Mouse (Mus musculus) heart, adult 2 months (tissue): ENCODE measurements around the gene Impdh2. TPM values are rescaled to one million over a fixed set of nuclear protein-coding genes. Genes with fewer than 3 reads are reported as not detected.
A peak's percentile ranks its signal among the peaks of the same experiment; 100 is the strongest.

Source experiments
- DNase-seq, 2 experiments: peaks; one replicate each; pipeline ENCODE4 v3.0.0; 2021
- H3K27ac ChIP-seq: fragments of 200-600 bp; 2 replicates; pipeline ENCODE4 v1.8.1; 2022
- H3K27me3 ChIP-seq: fragments of 200-500 bp; 2 replicates; pipeline ENCODE4 v1.6.1; 2012; ENCODE audit warnings: mild to moderate bottlenecking, low read length, inconsistent platforms, mixed read lengths; ENCODE audit not compliant: control insufficient read depth, insufficient read depth
- H3K36me3 ChIP-seq: fragments of 200-500 bp; 2 replicates; pipeline ENCODE4 v1.6.1; 2012; ENCODE audit warnings: low read length, inconsistent platforms; ENCODE audit not compliant: control insufficient read depth, insufficient read depth
- H3K4me1 ChIP-seq: fragments of 200-500 bp; 2 replicates; pipeline ENCODE4 v1.6.1; 2011; ENCODE audit warnings: low read length; ENCODE audit not compliant: control insufficient read depth, insufficient read depth
- H3K4me3 ChIP-seq: fragments of 200-600 bp; 2 replicates; pipeline ENCODE4 v1.8.1; 2022
- H3K79me2 ChIP-seq: fragments of 200-500 bp; replicated peaks from 2 replicates; pipeline ENCODE4 v1.6.1; 2012; ENCODE audit warnings: mild to moderate bottlenecking, inconsistent platforms, low read length, moderate library complexity, mixed read lengths; ENCODE audit not compliant: control insufficient read depth, insufficient read depth
- H3K9ac ChIP-seq: fragments of 200-500 bp; 2 replicates; pipeline ENCODE4 v1.6.1; 2012; ENCODE audit warnings: low read depth, mild to moderate bottlenecking, control low read depth, inconsistent platforms, low read length, mixed read lengths
- CTCF ChIP-seq: fragments of 200-600 bp; IDR thresholded peaks from 2 replicates; pipeline ENCODE4 v1.8.1; 2022; ENCODE audit warnings: antibody characterized with exemption, mild to moderate bottlenecking, moderate library complexity
- EP300 ChIP-seq: fragments of 200-500 bp; IDR thresholded peaks from 2 replicates; pipeline ENCODE4 v1.6.1; 2011; ENCODE audit warnings: low read depth, low read length, control low read depth; ENCODE audit not compliant: insufficient read depth
- POLR2A ChIP-seq: fragments of 200-500 bp; IDR thresholded peaks from 2 replicates; pipeline ENCODE4 v1.6.1; 2011; ENCODE audit warnings: mild to moderate bottlenecking, low read depth, low read length, control low read depth; ENCODE audit not compliant: insufficient read depth
- WGBS: fragments of 180-500 bp; shearing (Covaris S2); methylation state at CpG from one replicate; pipeline ENCODE4 v1.1.7; 2018; 5-methylcytosine and 5-hydroxymethylcytosine counted together
- intact Hi-C: fragments of 180-260 bp; cut with DNase I; formaldehyde crosslinking; loops from one replicate; pipeline ENCODE4 v1.15.1; 2025
- polyA plus RNA-seq: library from polyadenylated mRNA; depleted of rRNA; stranded (reverse); fragments of >200 nt; gene quantifications from 2 replicates; pipeline ENCODE4 v1.2.3, GENCODE M21; 2012
- total RNA-seq, 2 experiments: library from RNA; stranded (reverse); gene quantifications; 2 replicates each; pipeline ENCODE4 v1.2.3; 2021

Impdh2 gene
- total and polyA plus RNA-seq, 3 experiments: 47.8 to 55.5 (median 51.2) TPM

DNA sequence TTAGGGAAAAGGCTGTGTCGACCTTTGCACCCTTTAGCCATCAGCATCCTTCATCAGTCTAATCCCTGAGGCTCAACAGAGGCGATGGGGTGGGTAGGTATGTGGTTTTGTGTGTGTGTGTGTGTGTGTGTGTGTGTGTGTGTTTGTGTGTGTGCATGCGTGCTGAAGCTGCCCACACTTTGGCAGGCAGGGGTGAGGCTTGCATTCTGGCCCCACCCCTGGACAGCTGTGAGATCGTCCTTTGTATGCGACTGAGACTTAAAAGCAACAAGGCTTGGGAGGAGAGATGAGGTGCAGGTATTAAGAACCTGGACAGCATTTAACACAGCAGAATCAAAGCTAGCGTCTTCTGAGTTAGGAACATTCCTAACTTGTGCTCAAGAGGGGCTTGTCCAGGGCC, 16.9 kb downstream of the Impdh2 start:
- Histone ChIP-seq H3K79me2 (no peaks in the 10 kb centered on the region; the same call in 1 of the 2 replicates), H3K27ac (no peak overlapping the region), H3K4me1 (peaks cover 7% of the 10 kb centered on the region), H3K27me3 (no peaks in the 10 kb centered on the region), H3K9ac (no peak overlapping the region), H3K4me3 (no peak overlapping the region), H3K36me3 (no peaks in the 10 kb centered on the region)
- intact Hi-C loops: loop anchor here (5.0 kb wide), 1 partner anchor 70 kb away; the partner anchor contains the start of gene Arih2
- 57% methylated on average over 6 of the region's 6 CpGs for WGBS
- no peak for DNase-seq
- TF ChIP-seq CTCF: no peak
- no peak for TF ChIP-seq EP300
- TF ChIP-seq POLR2A: no peak

DNA sequence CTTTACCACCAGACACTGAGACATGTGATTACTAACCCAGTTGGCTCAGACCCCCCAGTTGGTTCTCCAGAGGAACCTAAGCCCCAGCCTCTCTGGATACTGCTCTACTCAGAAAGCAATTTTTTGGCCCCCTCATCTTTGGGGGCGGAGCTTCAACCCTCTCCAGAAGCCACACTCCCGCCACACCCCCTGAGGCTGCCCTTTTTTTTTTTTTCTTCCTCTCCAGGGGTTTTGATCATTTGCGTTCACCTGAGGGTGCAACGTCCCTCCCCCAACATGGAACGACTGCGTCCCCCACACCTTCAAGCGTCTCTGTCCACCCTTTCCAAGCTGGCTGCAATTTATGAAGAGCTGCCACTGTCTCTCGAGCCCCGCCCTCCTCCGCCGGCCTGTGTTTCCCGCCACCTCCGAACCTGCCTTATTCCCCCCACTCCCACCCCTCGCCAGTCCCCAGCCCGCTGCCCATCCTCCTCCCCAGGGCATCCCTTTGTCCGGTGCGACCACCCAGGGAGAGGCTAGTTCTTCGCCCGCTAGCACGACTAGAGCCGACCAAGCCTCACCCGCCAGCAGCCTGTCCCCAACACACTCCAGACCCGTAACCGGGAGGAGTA, 18.0 kb downstream of the Impdh2 start:
- Histone ChIP-seq H3K27ac (peak overlapping the region; percentile 85), H3K36me3 (no peaks in the 10 kb centered on the region), H3K9ac (peak overlapping the region; percentile 90), H3K4me1 (peaks cover 7% of the 10 kb centered on the region), H3K79me2 (no peaks in the 10 kb centered on the region; the same call in 1 of the 2 replicates), H3K4me3 (peak overlapping the region; percentile 66), H3K27me3 (no peaks in the 10 kb centered on the region)
- DNase-seq: peak; percentile 44 to 54
- intact Hi-C loops: loop anchor here (5.0 kb wide), 1 partner anchor 69 kb away; the partner anchor contains the start of gene Arih2
- TF ChIP-seq EP300 (no peak), POLR2A (no peak), CTCF (no peak)
- under 1% methylated on average over 24 of the region's 24 CpGs for WGBS

GRCm38 (mm10) chr9:108578545-108579343, 18.7 kb downstream of the Impdh2 start, which contains the start of gene Wdr6:
TSS of gene Wdr6 (minus strand) at chr9:108578739.
- Histone ChIP-seq H3K9ac (peak within 1 kb of the TSS; percentile 90), H3K4me1 (peaks cover 7% of the 10 kb centered on the region), H3K79me2 (no peaks in the 10 kb centered on the region; the same call in 1 of the 2 replicates), H3K36me3 (no peaks in the 10 kb centered on the region), H3K27me3 (no peaks in the 10 kb centered on the region), H3K27ac (peak within 1 kb of the TSS; percentile 85), H3K4me3 (peak within 1 kb of the TSS; percentile 66)
- peak; percentile 87 to 94 for DNase-seq
- intact Hi-C loops: loop anchor here (5.0 kb wide), 1 partner anchor 69 kb away; the partner anchor contains the start of gene Arih2
- WGBS: 7% methylated on average over 51 of the region's 51 CpGs
- TF ChIP-seq CTCF (no peak), POLR2A (peak; percentile 90), EP300 (peak; percentile 53)

DNA sequence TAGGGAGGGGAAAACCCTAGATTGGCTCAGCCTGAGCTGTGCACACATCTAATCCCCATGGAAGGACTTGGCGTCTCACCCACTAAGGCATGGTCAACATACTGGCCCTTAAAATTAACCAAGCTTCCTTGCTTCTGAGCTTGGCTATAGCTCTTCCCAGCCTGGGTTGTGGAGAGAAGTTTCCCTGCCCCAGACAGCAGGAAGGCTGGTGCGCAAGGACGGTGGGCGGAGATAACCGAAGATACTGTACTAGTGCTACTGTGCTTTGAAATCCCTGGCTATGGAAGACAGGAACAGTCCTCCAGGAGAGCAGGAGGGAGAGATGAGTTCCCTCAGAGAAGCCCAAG, 19.2 kb downstream of the Impdh2 start:
- Histone ChIP-seq H3K4me3 (peak overlapping the region; percentile 66; the same call in 1 of the 2 replicates), H3K79me2 (no peaks in the 10 kb centered on the region), H3K27me3 (no peaks in the 10 kb centered on the region), H3K36me3 (no peaks in the 10 kb centered on the region), H3K9ac (no peak overlapping the region; the same call in 1 of the 2 replicates), H3K4me1 (peaks cover 7% of the 10 kb centered on the region), H3K27ac (peak overlapping the region; percentile 85)
- WGBS: 54% methylated on average over 5 of the region's 5 CpGs
- no peak for TF ChIP-seq EP300
- no peak for TF ChIP-seq POLR2A
- TF ChIP-seq CTCF: no peak
- intact Hi-C loops: loop anchor here (5.0 kb wide), 1 partner anchor 68 kb away; the partner anchor contains the start of gene Arih2
- no peak for DNase-seq

DNA sequence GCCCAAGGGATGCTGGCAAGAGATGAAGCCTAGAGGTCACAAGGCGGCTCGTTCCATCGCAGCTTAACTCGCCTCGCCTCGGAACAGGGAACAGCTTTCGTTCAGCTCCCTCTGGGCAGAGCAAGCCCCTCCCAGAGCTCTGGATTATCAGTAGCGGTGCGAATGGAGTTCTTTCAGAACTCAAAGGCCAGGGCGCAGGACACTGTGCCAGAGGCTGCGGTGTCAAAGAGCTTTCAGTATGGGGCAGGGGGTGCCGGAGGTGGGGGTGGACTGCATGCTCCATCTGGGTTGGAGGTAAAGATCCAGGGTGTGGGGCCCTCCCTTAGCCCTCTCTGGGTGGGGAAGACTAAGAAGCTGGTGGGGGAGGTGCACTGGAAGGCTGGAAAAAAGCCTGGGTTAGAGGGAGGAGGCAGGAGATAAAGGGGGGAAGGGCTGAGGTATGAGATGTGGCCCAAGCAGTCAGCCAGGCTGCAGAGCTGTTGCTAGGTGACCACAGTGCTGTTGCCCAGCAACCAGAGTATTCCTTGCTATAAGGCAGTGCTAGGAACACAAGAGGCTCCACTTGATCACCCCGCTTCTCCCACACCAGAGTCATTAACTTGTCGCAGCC, 27.6 kb downstream of the Impdh2 start:
- Histone ChIP-seq H3K27ac (peak overlapping the region; percentile 64), H3K79me2 (no peaks in the 10 kb centered on the region), H3K4me1 (no peaks in the 10 kb centered on the region), H3K9ac (no peak overlapping the region), H3K36me3 (no peaks in the 10 kb centered on the region), H3K4me3 (no peak overlapping the region), H3K27me3 (no peaks in the 10 kb centered on the region)
- TF ChIP-seq EP300 (no peak), CTCF (no peak), POLR2A (no peak)
- WGBS: 14% methylated on average over 14 of the region's 14 CpGs
- peak; percentile 71 to 85 for DNase-seq
- intact Hi-C loops: no loop called here

DNA sequence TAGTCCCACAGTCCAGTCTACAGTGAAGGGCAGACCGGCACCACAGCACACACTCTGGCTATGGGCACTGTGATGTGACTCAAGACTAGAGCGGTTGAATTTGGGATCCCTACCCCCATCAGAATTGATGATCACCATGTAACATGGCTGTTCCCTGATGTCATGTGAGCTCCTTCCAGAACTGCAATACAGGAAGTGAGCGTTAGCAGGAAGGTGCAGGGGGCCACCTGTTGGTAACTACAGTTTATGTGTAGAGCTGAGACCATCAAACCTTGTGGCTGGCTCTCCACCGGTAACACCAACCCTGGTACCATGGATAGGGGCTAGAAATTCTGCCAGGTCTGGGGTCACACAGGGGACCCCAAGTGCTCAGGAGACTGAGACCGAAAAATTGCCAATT, 29.1 kb downstream of the Impdh2 start:
- H3K9ac ChIP-seq: no peak overlapping the region
- H3K36me3 ChIP-seq: no peaks in the 10 kb centered on the region
- no peak overlapping the region for H3K4me3 ChIP-seq
- intact Hi-C loops: no loop called here
- TF ChIP-seq POLR2A (no peak), EP300 (no peak), CTCF (no peak)
- 78% methylated on average over 5 of the region's 5 CpGs for WGBS
- no peaks in the 10 kb centered on the region for H3K27me3 ChIP-seq
- H3K79me2 ChIP-seq: no peaks in the 10 kb centered on the region
- no peaks in the 10 kb centered on the region for H3K4me1 ChIP-seq
- H3K27ac ChIP-seq: no peak overlapping the region
- DNase-seq: no peak
